Mouse (Mus musculus) lung, adult 10 weeks (tissue): ENCODE data around the gene 1700012P22Rik. TPM values are rescaled to one million over a fixed set of nuclear protein-coding genes. Genes with fewer than 3 reads are reported as not detected.

Experiments used
- polyA plus RNA-seq: library from polyadenylated mRNA; stranded (reverse); fragments of 350-450 nt; fragmentation: Illumina TruSeq; extraction: RNeasy Lipid Tissue Mini Kit (QIAGEN cat#74804); gene quantifications from one replicate; pipeline ENCODE4 v1.2.3, GENCODE M21; 2014; ENCODE audit warnings: low read depth, low replicate concordance; ENCODE audit not compliant: insufficient read depth

1700012P22Rik gene
- polyA plus RNA-seq = not detected

DNA sequence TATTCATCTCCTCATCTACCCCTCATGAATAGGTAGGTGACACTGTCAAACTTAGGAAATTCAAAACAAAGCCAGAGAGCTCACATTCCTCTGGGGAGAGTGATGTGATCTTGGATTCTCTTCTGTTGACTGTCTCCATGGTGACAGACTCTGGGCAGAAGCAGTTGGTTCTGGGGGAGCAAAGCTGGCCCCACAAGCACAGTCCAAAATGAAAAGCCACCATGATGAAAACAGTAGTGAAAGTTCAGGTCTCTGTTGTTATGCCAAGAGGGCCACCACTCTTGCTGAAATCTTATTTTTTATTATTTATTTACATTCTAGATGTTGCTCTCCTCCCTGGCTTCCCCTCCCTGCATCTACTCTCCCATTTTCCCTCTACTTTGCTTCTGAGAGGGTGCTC lies at the start of gene 1700012P22Rik:
1700012P22Rik (minus strand) TSS at position 101 of the 400 bp plus-strand sequence.

DNA sequence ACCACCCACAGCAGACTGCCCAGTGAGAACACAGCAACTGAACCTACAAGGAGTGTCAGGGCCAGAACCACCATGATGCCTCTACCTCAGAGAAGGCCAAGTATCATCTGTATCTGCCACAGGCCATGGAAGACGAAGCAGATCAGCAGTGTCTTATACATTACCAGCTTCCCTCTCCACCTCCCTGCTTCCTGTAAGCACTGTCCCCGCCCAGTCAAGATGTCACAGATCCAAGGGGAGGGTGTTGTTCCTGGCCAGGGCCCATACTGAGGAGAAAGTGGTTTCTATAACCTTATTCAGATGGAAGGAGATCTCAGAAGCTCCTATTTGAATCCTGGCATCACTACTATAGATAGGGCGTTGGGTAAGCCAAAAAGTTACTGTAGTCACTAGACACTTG lies 25.1 kb upstream of the 1700012P22Rik start, which contains the start of gene Aadacl3:
Aadacl3 (minus strand) TSS at position 101 of the 400 bp plus-strand sequence.

DNA sequence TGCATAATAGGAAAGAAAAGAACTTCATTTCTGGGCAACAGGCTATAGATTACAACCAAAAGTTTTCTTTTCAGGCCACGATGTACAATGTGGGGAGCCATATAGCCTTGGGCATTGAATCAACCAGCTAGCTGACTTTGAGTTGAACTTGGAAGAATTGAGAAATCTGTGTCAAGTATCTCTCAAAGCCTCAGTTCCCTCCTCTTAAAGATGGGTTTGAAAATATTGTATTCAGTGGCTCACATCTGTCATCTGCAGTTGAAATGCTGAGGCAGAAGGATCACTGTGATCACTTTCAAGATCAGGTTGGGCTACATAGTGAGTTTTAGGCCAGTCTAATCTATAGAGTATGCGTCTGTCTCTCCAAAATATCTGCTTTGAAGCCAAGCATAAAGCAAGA lies 14.6 kb upstream of the 1700012P22Rik start, which contains the start of gene Gm9944:
Gm9944 (minus strand) TSS at position 101 of the 400 bp plus-strand sequence.

DNA sequence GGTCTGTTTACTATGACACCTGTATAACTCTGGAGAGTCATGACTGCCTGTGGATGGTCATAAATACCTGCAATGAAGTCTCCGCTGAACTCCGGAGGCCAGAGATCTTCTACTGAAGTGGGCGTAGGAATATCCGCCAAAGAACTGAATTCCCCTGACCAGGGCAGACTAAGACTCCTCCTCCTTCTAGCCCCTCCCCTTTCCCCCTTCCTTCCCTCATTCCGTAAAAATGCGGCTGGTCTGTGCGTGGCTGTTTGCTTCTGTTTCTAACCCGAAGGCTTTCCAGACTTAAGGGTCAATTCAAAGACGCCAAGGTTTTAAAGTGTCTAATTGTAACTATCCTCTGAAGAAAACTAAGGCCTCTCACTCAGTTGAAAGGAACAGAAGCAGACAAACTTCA lies 30.3 kb downstream of the 1700012P22Rik start, which contains the start of gene Pramef12:
Pramef12 (minus strand) TSS at position 175 of the 400 bp plus-strand sequence.

DNA sequence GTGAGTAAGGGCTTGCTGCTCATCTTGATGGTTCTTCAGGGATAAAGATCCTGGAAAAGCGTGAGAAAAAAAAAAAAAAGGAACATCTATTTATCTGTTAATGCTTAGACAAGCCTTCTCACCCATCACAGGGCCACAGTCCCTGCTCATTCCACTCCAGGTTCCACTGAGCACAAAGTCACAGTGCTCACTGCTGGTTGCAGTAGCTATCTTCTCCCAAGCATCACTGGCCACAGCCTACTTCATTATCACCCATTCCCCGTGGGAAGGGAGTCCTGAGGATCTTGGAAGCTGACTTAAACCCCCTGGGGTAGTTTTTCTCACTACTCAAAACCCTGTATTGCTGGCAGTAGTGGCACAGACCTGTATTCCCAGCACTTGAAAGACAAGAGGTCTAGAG lies 60.7 kb downstream of the 1700012P22Rik start, which contains the start of gene Pramef20:
Pramef20 (minus strand) TSS at position 23 of the 400 bp plus-strand sequence.

Other genes with a start within 250 kb of the 1700012P22Rik start
- not detected for gene Oog2, start 248.1 kb downstream of the 1700012P22Rik start, polyA plus RNA-seq
- not detected for gene C87977, start 225.5 kb downstream of the 1700012P22Rik start, polyA plus RNA-seq
- not detected for gene Pramel5, start 158.3 kb downstream of the 1700012P22Rik start, polyA plus RNA-seq
- not detected for gene Gm13128, start 108.5 kb downstream of the 1700012P22Rik start, polyA plus RNA-seq
- gene Gm13119, start 80.8 kb downstream of the 1700012P22Rik start, polyA plus RNA-seq = not detected
- not detected for gene Pramef20, start 60.8 kb downstream of the 1700012P22Rik start, polyA plus RNA-seq
- 0.21 TPM for gene Pramef12, start 30.3 kb downstream of the 1700012P22Rik start, polyA plus RNA-seq
- not detected for gene Gm9944, start 14.5 kb upstream of the 1700012P22Rik start, polyA plus RNA-seq
- gene Aadacl3, start 25.0 kb upstream of the 1700012P22Rik start, polyA plus RNA-seq = not detected
- not detected for gene 9430007A20Rik, start 81.0 kb upstream of the 1700012P22Rik start, polyA plus RNA-seq
- gene Gm13124, start 126.4 kb upstream of the 1700012P22Rik start, polyA plus RNA-seq = not detected
- not detected for gene Aadacl4, start 174.9 kb upstream of the 1700012P22Rik start, polyA plus RNA-seq
- not detected for gene Gm436, start 247.6 kb upstream of the 1700012P22Rik start, polyA plus RNA-seq